17 mouse cellular contexts compared by ENCODE assay signal in genomic region chr14:73177961-73178360, GRCm38 (mm10).
"Had no signal": no experiment of that assay in that cellular context is flagged by ENCODE, and none has a peak within 500 bp of the region (broad histone marks: within the 10 kb centered on the region; RNA-seq: fewer than 3 reads in every experiment).

No protein-coding gene starts in this region.

- H3K9ac ChIP-seq: limb, embryonic 13.5 days; liver, embryonic 13.5 days; midbrain, embryonic 12.5 days; neural tube, embryonic 13.5 days; stomach, embryonic 15.5 days had no signal

- DNase-seq: kidney, adult 8-10 months; left cerebral cortex, postnatal 4 days; liver, embryonic 13.5 days; lung, adult 18-20 months; lung, postnatal 14 days; retina, postnatal 1 day; right cerebral cortex, postnatal 4 days; spleen, adult 18-20 months; thymus, adult 2 months; thymus, postnatal 25 days had no signal

- H3K4me2 ChIP-seq: limb, embryonic 13.5 days; liver, embryonic 13.5 days; midbrain, embryonic 12.5 days; neural tube, embryonic 13.5 days; stomach, embryonic 15.5 days had no signal

- H3K4me3 ChIP-seq: limb, embryonic 13.5 days; liver, embryonic 13.5 days; midbrain, embryonic 12.5 days; neural tube, embryonic 13.5 days; stomach, embryonic 15.5 days had no signal

- H3K4me1 ChIP-seq: midbrain, embryonic 12.5 days; stomach, embryonic 15.5 days had no signal

- H3K27me3 ChIP-seq: limb, embryonic 13.5 days; liver, embryonic 13.5 days; midbrain, embryonic 12.5 days; neural tube, embryonic 13.5 days; stomach, embryonic 15.5 days had no signal

- H3K9me3 ChIP-seq: limb, embryonic 13.5 days; liver, embryonic 13.5 days; midbrain, embryonic 12.5 days; neural tube, embryonic 13.5 days; stomach, embryonic 15.5 days had no signal

- H3K27ac ChIP-seq: kidney, postnatal 0 days; limb, embryonic 13.5 days; midbrain, embryonic 12.5 days; neural tube, embryonic 13.5 days; stomach, embryonic 15.5 days had no signal

- ATAC-seq: intestine, embryonic 16.5 days; midbrain, embryonic 16.5 days had no signal
